Mouse (Mus musculus) stomach, postnatal 0 days (tissue): Measurements from ENCODE around the gene Znhit2. TPM values are rescaled to one million over a fixed set of nuclear protein-coding genes. Genes with fewer than 3 reads are reported as not detected.

ENCODE experiments used
- ATAC-seq: fragments of 200-750 bp; cut with Nextera tagmentation; 2 replicates; pipeline ENCODE4 v1.8.0; 2017; ENCODE audit not compliant: low FRiP score, low TSS enrichment
- DNase-seq: peaks from one replicate; pipeline ENCODE4 v3.0.0-alpha.2; 2016; ENCODE audit warnings: low spot score
- H3K27ac ChIP-seq: fragments of 300-500 bp; sonication (generic); replicated peaks from 2 replicates; pipeline ENCODE4 v1.5.1; 2014; ENCODE audit warnings: mild to moderate bottlenecking, control low read depth
- H3K27me3 ChIP-seq: fragments of 300-500 bp; sonication (generic); 2 replicates; pipeline ENCODE4 v1.6.1; 2014; ENCODE audit warnings: low read length; ENCODE audit not compliant: control insufficient read depth, insufficient read depth
- H3K36me3 ChIP-seq: fragments of 300-500 bp; sonication (generic); 2 replicates; pipeline ENCODE4 v1.6.1; 2014; ENCODE audit warnings: low read length, mixed read lengths; ENCODE audit not compliant: control insufficient read depth, insufficient read depth
- H3K4me1 ChIP-seq: fragments of 300-500 bp; sonication (generic); replicated peaks from 2 replicates; pipeline ENCODE4 v1.6.1; 2014; ENCODE audit warnings: antibody characterized with exemption; ENCODE audit not compliant: control insufficient read depth, insufficient read depth
- H3K4me2 ChIP-seq: fragments of 300-500 bp; sonication (generic); replicated peaks from 2 replicates; pipeline ENCODE4 v1.6.1; 2014; ENCODE audit warnings: low read depth, mild to moderate bottlenecking, control low read depth, moderate library complexity
- H3K4me3 ChIP-seq: fragments of 300-500 bp; sonication (generic); 2 replicates; pipeline ENCODE4 v1.5.1; 2014; ENCODE audit warnings: low read depth, low read length, control low read depth
- H3K9ac ChIP-seq: fragments of 300-500 bp; sonication (generic); 2 replicates; pipeline ENCODE4 v1.6.1; 2014; ENCODE audit warnings: mild to moderate bottlenecking, low read length, control low read depth, mixed read lengths
- H3K9me3 ChIP-seq: fragments of 300-500 bp; sonication (generic); 2 replicates; pipeline ENCODE4 v1.6.1; 2016; ENCODE audit warnings: low read length; ENCODE audit not compliant: control insufficient read depth
- CTCF ChIP-seq: IDR thresholded peaks from 2 replicates; pipeline ENCODE4 v1.5.1; 2016; ENCODE audit warnings: antibody characterized with exemption, low read depth, mild to moderate bottlenecking, moderate library complexity
- EP300 ChIP-seq: optimal IDR thresholded peaks from 2 replicates; pipeline ENCODE3; 2016; ENCODE audit warnings: antibody characterized with exemption
- WGBS: fragments of 180-500 bp; shearing (Covaris S2); extraction: QIAGEN DNeasy Blood & Tissue Kit; methylation state at CpG from one replicate; pipeline ENCODE4 v1.1.7; 2014; 5-methylcytosine and 5-hydroxymethylcytosine counted together
- microRNA-seq: library from miRNA; unstranded; fragments of <30 nt; microRNA quantifications from one replicate; pipeline ENCODE4, GENCODE M21; 2016
- polyA plus RNA-seq: library from polyadenylated mRNA; unstranded; fragments of >200 nt; fragmentation: Nextera tagmentation; extraction: Ambion mirVana; gene quantifications from 2 replicates; pipeline ENCODE4 v1.2.1, GENCODE M21; 2015

Gene Znhit2
- polyA plus RNA-seq, 1 experiment from 2014 or later: 31.8 TPM

- Histone ChIP-seq H3K36me3 (no peaks in the 10 kb centered on the region), H3K27me3 (no peaks in the 10 kb centered on the region), H3K27ac (no peak overlapping the region), H3K4me1 (no peaks in the 10 kb centered on the region), H3K4me2 (no peak overlapping the region), H3K9me3 (no peaks in the 10 kb centered on the region), H3K4me3 (no peak overlapping the region), H3K9ac (no peak overlapping the region)
- WGBS: 66% methylated on average over 6 of the region's 6 CpGs
- ATAC-seq: peak; percentile 76
- no peak for TF ChIP-seq EP300
- no peak for TF ChIP-seq CTCF
- peak; percentile 47 for DNase-seq
Measured at GRCm38 (mm10) chr19:6102169-6102853, 41.3 kb downstream of the Znhit2 start.

- H3K27me3 ChIP-seq: no peaks in the 10 kb centered on the region
- TF ChIP-seq EP300 (no peak), CTCF (no peak)
- H3K4me3 ChIP-seq: no peak overlapping the region
- no peak for DNase-seq
- H3K27ac ChIP-seq: no peak overlapping the region
- WGBS: 65% methylated on average over 4 of the region's 4 CpGs
- ATAC-seq: no peak
- no peaks in the 10 kb centered on the region for H3K4me1 ChIP-seq
- peak overlapping the region; percentile 3; the same call in 1 of the 2 replicates for H3K9ac ChIP-seq
- no peaks in the 10 kb centered on the region for H3K9me3 ChIP-seq
- H3K4me2 ChIP-seq: no peak overlapping the region
- H3K36me3 ChIP-seq: no peaks in the 10 kb centered on the region
Measured at GRCm38 (mm10) chr19:6104476-6104875, 43.5 kb downstream of the Znhit2 start.

- H3K27ac ChIP-seq: no peak within 1 kb of the TSS
- WGBS: 75% methylated on average over 7 of the region's 7 CpGs
- H3K27me3 ChIP-seq: no peaks in the 10 kb centered on the region
- H3K9ac ChIP-seq: peak within 1 kb of the TSS; percentile 3; the same call in 1 of the 2 replicates
- H3K36me3 ChIP-seq: no peaks in the 10 kb centered on the region
- no peaks in the 10 kb centered on the region for H3K9me3 ChIP-seq
- H3K4me3 ChIP-seq: no peak within 1 kb of the TSS
- H3K4me1 ChIP-seq: no peaks in the 10 kb centered on the region
- DNase-seq (no peak), ATAC-seq (no peak)
- no peak for TF ChIP-seq CTCF
- H3K4me2 ChIP-seq: no peak within 1 kb of the TSS
Measured at GRCm38 (mm10) chr19:6105586-6105985, 44.6 kb downstream of the Znhit2 start, which contains the start of gene Naaladl1. Gene Naaladl1, plus strand, starts transcription at chr19:6105782.

Small RNA genes lying within 50 kb of the gene (microRNA-seq; reads per million reads assigned to microRNA genes)
- gene Mir6988: 1.9 reads per million

Other genes with a start within 250 kb of the Znhit2 start
- 13.8 and 18.8 TPM in 2 replicates for gene Frmd8, start 185.9 kb upstream of the Znhit2 start, polyA plus RNA-seq
- gene Slc25a45, start 183.4 kb upstream of the Znhit2 start, polyA plus RNA-seq: 2.9 and 3.2 TPM in 2 replicates
- gene Tigd3, start 167.0 kb upstream of the Znhit2 start, polyA plus RNA-seq: 0.77 and 1.0 TPM in 2 replicates
- 47.0 and 54.9 TPM in 2 replicates for gene Dpf2, start 148.2 kb upstream of the Znhit2 start, polyA plus RNA-seq
- 7.9 and 8.1 TPM in 2 replicates for gene Cdc42ep2, start 136.4 kb upstream of the Znhit2 start, polyA plus RNA-seq
- gene Pola2, start 97.0 kb upstream of the Znhit2 start, polyA plus RNA-seq: 20.4 and 21.2 TPM in 2 replicates
- not detected in 2 replicates for gene Slc22a20, start 75.0 kb upstream of the Znhit2 start, polyA plus RNA-seq
- 21.2 and 21.4 TPM in 2 replicates for gene Capn1, start 45.3 kb upstream of the Znhit2 start, polyA plus RNA-seq
- 18.5 and 21.1 TPM in 2 replicates for gene Syvn1, start 14.6 kb upstream of the Znhit2 start, polyA plus RNA-seq
- 35.0 and 36.6 TPM in 2 replicates for gene Mrpl49, start 3.4 kb upstream of the Znhit2 start, polyA plus RNA-seq
- 818 and 857 TPM in 2 replicates for gene Fau, start 3.3 kb upstream of the Znhit2 start, polyA plus RNA-seq
- 17.9 and 19.7 TPM in 2 replicates for gene Tm7sf2, start 7.2 kb downstream of the Znhit2 start, polyA plus RNA-seq
- gene Vps51, start 16.0 kb downstream of the Znhit2 start, polyA plus RNA-seq: 43.2 and 48.9 TPM in 2 replicates
- not detected in 2 replicates for gene Tmem262, start 18.8 kb downstream of the Znhit2 start, polyA plus RNA-seq
- gene Gm28374, start 21.1 kb downstream of the Znhit2 start, polyA plus RNA-seq: 0.52 and 1.0 TPM in 2 replicates
- 58.4 and 62.5 TPM in 2 replicates for gene Zfpl1, start 23.8 kb downstream of the Znhit2 start, polyA plus RNA-seq
- 7.9 and 8.1 TPM in 2 replicates for gene Cdca5, start 23.8 kb downstream of the Znhit2 start, polyA plus RNA-seq
- not detected in 2 replicates for gene AC131692.1, start 33.2 kb downstream of the Znhit2 start, polyA plus RNA-seq
- 0.05 and 0.07 TPM in 2 replicates for gene Naaladl1, start 44.6 kb downstream of the Znhit2 start, polyA plus RNA-seq
- 26.8 and 29.4 TPM in 2 replicates for gene Sac3d1, start 57.5 kb downstream of the Znhit2 start, polyA plus RNA-seq
- 24.7 and 25.0 TPM in 2 replicates for gene Snx15, start 67.1 kb downstream of the Znhit2 start, polyA plus RNA-seq
- gene Batf2, start 79.8 kb downstream of the Znhit2 start, polyA plus RNA-seq: 0.49 and 0.52 TPM in 2 replicates
- gene Arl2, start 80.4 kb downstream of the Znhit2 start, polyA plus RNA-seq: 74.0 and 77.2 TPM in 2 replicates
- gene Majin, start 123.2 kb downstream of the Znhit2 start, polyA plus RNA-seq: 0.11 TPM in 1 of 2 replicates, not detected in the other
- gene Gpha2, start 165.2 kb downstream of the Znhit2 start, polyA plus RNA-seq: 0.17 and 0.46 TPM in 2 replicates
- 14.7 and 15.0 TPM in 2 replicates for gene Ppp2r5b, start 174.7 kb downstream of the Znhit2 start, polyA plus RNA-seq
- gene Atg2a, start 180.5 kb downstream of the Znhit2 start, polyA plus RNA-seq: 4.8 and 6.0 TPM in 2 replicates
- 62.0 and 63.8 TPM in 2 replicates for gene Ehd1, start 215.5 kb downstream of the Znhit2 start, polyA plus RNA-seq
- 1.3 and 1.9 TPM in 2 replicates for gene Cdc42bpg, start 245.3 kb downstream of the Znhit2 start, polyA plus RNA-seq